Mouse (Mus musculus) small intestine, adult 2 months (tissue): ENCODE data around the gene Crisp4. TPM values are rescaled to one million over a fixed set of nuclear protein-coding genes. Genes with fewer than 3 reads are reported as not detected.

Experiments used
- H3K27ac ChIP-seq: fragments of 200-500 bp; 2 replicates; pipeline ENCODE4 v1.5.1; 2012; ENCODE audit warnings: low read depth, low read length, control low read depth, inconsistent platforms; ENCODE audit not compliant: insufficient read depth
- H3K27me3 ChIP-seq: fragments of 200-500 bp; 2 replicates; pipeline ENCODE4 v1.6.1; 2012; ENCODE audit warnings: mild to moderate bottlenecking, moderate library complexity, low read length, inconsistent platforms; ENCODE audit not compliant: control insufficient read depth, insufficient read depth
- H3K36me3 ChIP-seq: fragments of 200-500 bp; 2 replicates; pipeline ENCODE4 v1.6.1; 2012; ENCODE audit warnings: mild to moderate bottlenecking, low read length, control low read depth, inconsistent platforms; ENCODE audit not compliant: control insufficient read depth, insufficient read depth
- H3K4me1 ChIP-seq: fragments of 200-500 bp; 2 replicates; pipeline ENCODE4 v1.6.1; 2012; ENCODE audit warnings: low read length, inconsistent platforms, mixed read lengths; ENCODE audit not compliant: control insufficient read depth, insufficient read depth, insufficient read length
- H3K4me3 ChIP-seq: fragments of 200-500 bp; 2 replicates; pipeline ENCODE4 v1.5.1; 2012; ENCODE audit warnings: low read depth, mild to moderate bottlenecking, control low read depth, inconsistent platforms, low read length, moderate library complexity
- CTCF ChIP-seq: fragments of 200-500 bp; IDR thresholded peaks from 2 replicates; pipeline ENCODE4 v1.5.1; 2012; ENCODE audit warnings: low read depth, mild to moderate bottlenecking, control low read depth, inconsistent platforms, low read length, moderate library complexity, mixed read lengths; ENCODE audit not compliant: insufficient replicate concordance, insufficient read length; ENCODE audit errors: extremely low read depth
- POLR2A ChIP-seq: fragments of 200-500 bp; IDR thresholded peaks from 2 replicates; pipeline ENCODE4 v1.6.1; 2012; ENCODE audit warnings: low read depth, mild to moderate bottlenecking, control low read depth, inconsistent platforms, low read length, moderate library complexity
- WGBS: fragments of 180-500 bp; shearing (Covaris S2); methylation state at CpG from one replicate; pipeline ENCODE4 v1.1.7; 2018; 5-methylcytosine and 5-hydroxymethylcytosine counted together
- polyA plus RNA-seq: library from polyadenylated mRNA; depleted of rRNA; stranded (reverse); fragments of >200 nt; gene quantifications from 2 replicates; pipeline ENCODE4 v1.2.3, GENCODE M21; 2012; rRNA removed

Crisp4 gene
- polyA plus RNA-seq, 1 experiment = not detected

GRCm38 (mm10) chr1:18131691-18132090 lies 14.0 kb downstream of the Crisp4 start:
- 50% methylated on average over 4 of the region's 4 CpGs for WGBS
- Histone ChIP-seq H3K4me1 (no peaks in the 10 kb centered on the region), H3K27ac (no peak overlapping the region), H3K4me3 (no peak overlapping the region), H3K36me3 (no peaks in the 10 kb centered on the region), H3K27me3 (no peaks in the 10 kb centered on the region)
- no peak for TF ChIP-seq CTCF
- no peak for TF ChIP-seq POLR2A

- no peaks in the 10 kb centered on the region for H3K27me3 ChIP-seq
- TF ChIP-seq CTCF = no peak
- TF ChIP-seq POLR2A = no peak
- no peak overlapping the region for H3K27ac ChIP-seq
- H3K4me1 ChIP-seq = no peaks in the 10 kb centered on the region
- whole genome bisulfite sequencing = 77% methylated on average over 4 of the region's 4 CpGs
- H3K36me3 ChIP-seq = no peaks in the 10 kb centered on the region
- no peak overlapping the region for H3K4me3 ChIP-seq
These were observed 15.7 kb downstream of the Crisp4 start for GRCm38 (mm10) chr1:18129983-18130382.

GRCm38 (mm10) chr1:18106720-18107355 lies 38.9 kb downstream of the Crisp4 start:
- TF ChIP-seq CTCF (no peak), POLR2A (no peak)
- Histone ChIP-seq H3K27ac (no peak overlapping the region), H3K27me3 (no peaks in the 10 kb centered on the region), H3K4me1 (no peaks in the 10 kb centered on the region), H3K36me3 (no peaks in the 10 kb centered on the region), H3K4me3 (no peak overlapping the region)
- WGBS = 32% methylated on average over 5 of the region's 5 CpGs

DNA sequence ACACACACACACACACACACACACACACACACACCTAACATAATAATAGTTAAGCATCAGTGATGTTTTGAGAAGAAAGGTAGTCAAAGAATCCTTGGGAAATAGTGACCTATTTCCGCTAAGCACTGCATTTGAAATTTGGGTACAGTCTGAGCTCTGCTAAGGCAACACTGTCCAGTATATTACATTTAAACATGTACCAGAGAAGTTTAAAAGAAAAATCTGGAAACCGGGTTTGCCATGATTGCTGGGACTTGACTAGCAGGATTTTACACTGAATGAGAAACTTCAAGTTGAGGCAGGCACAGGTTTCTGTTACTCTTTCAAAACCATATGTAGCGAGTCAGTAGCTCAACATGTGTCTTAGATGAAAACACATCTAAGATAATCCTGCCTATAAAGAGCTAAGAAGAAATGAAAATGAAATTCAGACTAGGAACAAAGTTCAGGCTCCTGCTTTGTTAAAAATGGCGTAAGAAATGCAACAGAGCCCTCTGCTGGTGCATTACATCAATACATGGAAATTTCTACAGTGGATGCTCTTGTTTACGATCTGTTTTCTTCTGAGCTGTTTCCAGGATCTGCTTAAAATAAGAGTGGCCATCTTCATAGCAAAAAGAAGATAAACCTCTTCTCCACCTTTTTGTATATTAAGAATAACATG lies 39.7 kb downstream of the Crisp4 start:
- H3K27me3 ChIP-seq = no peaks in the 10 kb centered on the region
- H3K4me3 ChIP-seq = no peak overlapping the region
- H3K4me1 ChIP-seq = no peaks in the 10 kb centered on the region
- TF ChIP-seq CTCF = no peak
- no peak for TF ChIP-seq POLR2A
- 46% methylated on average over 5 of the region's 5 CpGs for WGBS
- H3K27ac ChIP-seq = no peak overlapping the region
- H3K36me3 ChIP-seq = no peaks in the 10 kb centered on the region

DNA sequence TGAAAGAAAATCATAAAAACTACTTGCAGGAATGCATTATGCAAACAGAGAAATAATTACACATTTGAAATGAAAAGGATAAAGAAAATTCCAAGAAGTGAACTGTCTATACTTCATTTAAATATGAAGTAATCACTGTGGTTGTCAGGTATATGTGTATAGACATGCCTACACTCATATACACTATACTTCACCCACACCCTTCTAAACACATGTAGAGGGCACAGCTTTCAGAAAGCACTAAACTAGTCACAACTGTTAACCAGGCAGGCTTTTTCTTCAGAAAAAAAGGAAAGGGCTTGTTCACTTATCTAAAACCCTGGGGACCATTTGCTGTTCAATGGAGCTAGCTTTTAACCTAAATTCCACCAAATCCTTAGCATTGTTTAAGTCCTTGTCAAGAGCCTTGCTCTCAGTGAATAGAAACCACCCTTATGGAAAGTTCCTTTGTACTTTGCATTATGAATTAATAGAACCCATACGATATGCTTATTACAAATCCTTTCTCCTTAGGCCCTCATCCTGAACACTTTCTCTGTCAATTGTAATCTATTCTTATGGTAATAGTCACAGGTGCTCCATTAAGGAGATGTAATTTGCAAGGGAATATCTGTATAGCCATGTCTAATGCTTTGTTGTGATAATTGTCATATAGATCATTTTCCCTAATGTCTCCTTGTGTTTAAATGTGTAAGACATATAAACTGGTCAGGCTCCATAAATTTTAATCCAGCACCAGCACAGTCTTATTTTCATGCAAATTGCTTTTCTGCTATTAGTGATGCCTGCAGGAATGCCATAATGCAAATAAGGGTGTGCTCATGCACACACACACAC lies 40.5 kb downstream of the Crisp4 start:
- Histone ChIP-seq H3K36me3 (no peaks in the 10 kb centered on the region), H3K4me3 (no peak overlapping the region), H3K4me1 (no peaks in the 10 kb centered on the region), H3K27me3 (no peaks in the 10 kb centered on the region), H3K27ac (no peak overlapping the region)
- 96% methylated on average over 1 of the region's 1 CpGs for WGBS
- TF ChIP-seq CTCF = no peak
- TF ChIP-seq POLR2A = no peak

Other genes starting within 250 kb of the Crisp4 start
- gene Defb18, start 91.5 kb upstream of the Crisp4 start, polyA plus RNA-seq = not detected in 2 replicates
- not detected in 2 replicates for gene Defb41, start 119.2 kb upstream of the Crisp4 start, polyA plus RNA-seq